Mouse (Mus musculus): ENCODE measurements around the gene Itih1. TPM values are rescaled to one million over a fixed set of nuclear protein-coding genes. Genes with fewer than 3 reads are reported as not detected.

Gene Itih1
- total and polyA plus RNA-seq, 3 experiments = not detected

DNA sequence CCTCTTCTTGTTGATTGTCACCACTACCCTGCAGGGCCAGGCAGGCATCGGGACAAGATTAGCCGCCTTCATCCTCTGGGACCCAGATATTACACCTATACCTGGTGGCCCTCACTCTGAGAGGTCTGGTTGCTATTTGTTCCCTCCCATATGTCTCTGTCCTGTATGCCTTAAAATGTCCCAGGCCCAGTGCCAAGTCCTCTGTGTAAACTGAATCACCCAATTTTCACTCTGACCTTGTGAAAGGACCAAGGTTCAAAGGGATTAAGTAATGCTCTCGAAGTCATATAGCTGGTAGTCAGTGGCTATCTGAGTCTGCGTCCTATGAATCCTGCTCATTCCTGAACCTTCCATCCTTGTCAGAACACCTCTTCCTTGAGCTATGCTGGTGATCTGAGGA lies 12.7 kb downstream of the Itih1 start:
- Histone ChIP-seq H3K4me1 (ENCODE audit: control insufficient read depth in 1 of 2, insufficient read depth in 2 of 2) (no peaks in the 10 kb centered on the region), H3K9me3 (replicated peaks; ENCODE audit: low read length) (peaks cover 3% of the 10 kb centered on the region), H3K79me2 (replicated peaks; ENCODE audit: control insufficient read depth, extremely low read depth, insufficient read depth, poor library complexity, severe bottlenecking) (no peaks in the 10 kb centered on the region), H3K4me2 (ENCODE audit: insufficient read depth, low read depth, poor library complexity, severe bottlenecking) (no peak overlapping the region), H3K36me3 (replicated peaks in 1 of 2; ENCODE audit: control insufficient read depth in 1 of 2, insufficient read depth in 1 of 2, low read length in 1 of 2) (no peaks in the 10 kb centered on the region), H3K4me3 (replicated peaks in 1 of 3; ENCODE audit: low read depth in 2 of 3, low read length in 2 of 3, poor library complexity in 1 of 3) (no peak overlapping the region), H3K27ac (ENCODE audit: insufficient read depth, low read depth) (no peak overlapping the region), H3K9ac (ENCODE audit: insufficient read depth, low read depth) (no peak overlapping the region), H3K27me3 (replicated peaks) (peaks cover 5% of the 10 kb centered on the region)
- DNase-seq (ENCODE audit: extremely low read depth) = no peak
- in situ Hi-C loops (cut with MboI; ENCODE audit: low pct_ligation_motif_present, low pct_unique_long_range_greater_than_20kb, low sequenced_read_pairs) (no loop called here), dilution Hi-C loops (cut with MboI; ENCODE audit: extremely low pct_ligation_motif_present, extremely low pct_unique_long_range_greater_than_20kb, low sequenced_read_pairs) (no loop called here)
- TF ChIP-seq POLR2A (IDR thresholded peaks at IDR 0.05; ENCODE audit: low read depth, low read length) (no peak), ELF1 (IDR thresholded peaks at IDR 0.05; ENCODE audit: low read depth, low read length) (no peak), USF2 (conservative IDR thresholded peaks at IDR 0.05; ENCODE audit: low read depth, low read length) (no peak), USF1 (IDR thresholded peaks at IDR 0.05; ENCODE audit: low read depth, low read length) (no peak), EP300 (IDR thresholded peaks at IDR 0.05; ENCODE audit: low read length) (no peak), BHLHE40 (IDR thresholded peaks at IDR 0.05; ENCODE audit: low read depth, low read length) (no peak), RCOR1 (conservative IDR thresholded peaks at IDR 0.05; ENCODE audit: low read depth, low read length) (no peak), CTCF (conservative IDR thresholded peaks at IDR 0.05 in 1 of 2, IDR thresholded peaks at IDR 0.05 in 1 of 2; ENCODE audit: low read depth in 2 of 2, low read length in 2 of 2) (no peak), UBTF (IDR thresholded peaks at IDR 0.05; ENCODE audit: low read depth, low read length) (no peak), MYC (IDR thresholded peaks at IDR 0.05; ENCODE audit: low read depth, low read length) (no peak), GABPA (IDR thresholded peaks at IDR 0.05; ENCODE audit: insufficient replicate concordance, low read depth, low read length) (no peak), ZNF384 (IDR thresholded peaks at IDR 0.05; ENCODE audit: low read depth, low read length) (no peak), CHD2 (IDR thresholded peaks at IDR 0.05; ENCODE audit: low read length) (no peak)

DNA sequence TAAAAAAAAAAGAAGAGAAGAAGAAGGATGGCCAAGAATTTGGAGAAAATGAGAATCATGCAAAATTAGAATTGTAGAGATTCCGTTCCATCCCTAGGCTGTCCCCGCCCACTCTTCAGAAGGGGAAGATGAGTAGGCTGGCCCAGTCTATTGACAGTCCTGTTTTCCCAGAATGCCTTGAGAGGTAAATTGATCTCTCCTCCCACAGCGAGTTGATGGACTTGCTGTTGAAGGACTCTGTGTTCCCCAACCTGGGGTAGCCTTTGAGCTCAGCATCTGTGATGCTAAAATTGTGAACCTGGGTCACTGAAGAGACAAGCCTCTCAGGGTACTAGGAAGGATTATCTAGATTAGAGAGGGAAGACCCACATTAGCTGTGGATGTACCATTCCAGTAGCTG lies 17.6 kb downstream of the Itih1 start:
- dilution Hi-C loops (cut with MboI; ENCODE audit: extremely low pct_ligation_motif_present, extremely low pct_unique_long_range_greater_than_20kb, low sequenced_read_pairs) (no loop called here), in situ Hi-C loops (cut with MboI; ENCODE audit: low pct_ligation_motif_present, low pct_unique_long_range_greater_than_20kb, low sequenced_read_pairs) (no loop called here)
- Histone ChIP-seq H3K9ac (ENCODE audit: insufficient read depth, low read depth) (no peak overlapping the region), H3K4me2 (ENCODE audit: insufficient read depth, low read depth, poor library complexity, severe bottlenecking) (no peak overlapping the region), H3K27me3 (replicated peaks) (peaks cover 11% of the 10 kb centered on the region), H3K4me1 (ENCODE audit: control insufficient read depth in 1 of 2, insufficient read depth in 2 of 2) (peaks cover 2 to 5% of the 10 kb centered on the region in 2 experiments; a peak in 2 of 4 replicates), H3K4me3 (replicated peaks in 1 of 3; ENCODE audit: low read depth in 2 of 3, low read length in 2 of 3, poor library complexity in 1 of 3) (no peak overlapping the region), H3K79me2 (replicated peaks; ENCODE audit: control insufficient read depth, extremely low read depth, insufficient read depth, poor library complexity, severe bottlenecking) (no peaks in the 10 kb centered on the region), H3K27ac (ENCODE audit: insufficient read depth, low read depth) (no peak overlapping the region), H3K9me3 (replicated peaks; ENCODE audit: low read length) (peaks cover 3% of the 10 kb centered on the region), H3K36me3 (replicated peaks in 1 of 2; ENCODE audit: control insufficient read depth in 1 of 2, insufficient read depth in 1 of 2, low read length in 1 of 2) (no peaks in the 10 kb centered on the region)
- DNase-seq (ENCODE audit: extremely low read depth) = no peak
- no peak for TF ChIP-seq BHLHE40 (IDR thresholded peaks at IDR 0.05; ENCODE audit: low read depth, low read length)
- TF ChIP-seq MAX (IDR thresholded peaks at IDR 0.05; ENCODE audit: low read length) = no peak
- TF ChIP-seq CHD2 (IDR thresholded peaks at IDR 0.05; ENCODE audit: low read length) = no peak
- no peak for TF ChIP-seq CHD1 (IDR thresholded peaks at IDR 0.05; ENCODE audit: low read depth, low read length)
- no peak for TF ChIP-seq ELF1 (IDR thresholded peaks at IDR 0.05; ENCODE audit: low read depth, low read length)
